Mouse (Mus musculus): ENCODE data around the gene Ptpn6. TPM values are rescaled to one million over a fixed set of nuclear protein-coding genes. Genes with fewer than 3 reads are reported as not detected.

The Ptpn6 gene
- total RNA-seq, 4 experiments from 2014 or later: 2.3 to 15.0 (median 7.9) TPM

Small RNA genes within 50 kb of the gene (microRNA-seq; reads per million reads assigned to microRNA genes)
- gene Mir141 (2.9 to 10.4 reads per million in 2 experiments), gene Mir200c (47.2 to 64.3 reads per million in 2 experiments)

Other genes starting within 250 kb of the Ptpn6 start
- gene C1rl, start 245.6 kb downstream of the Ptpn6 start, total RNA-seq (2022): under 1 TPM; 0.19 to 0.49 (median 0.45) TPM
- gene C1ra, start 226.3 kb downstream of the Ptpn6 start, total RNA-seq (2022): 1 to 10 TPM; 1.7 to 2.2 (median 1.9) TPM
- 1 to 10 TPM in 3 of 4 experiments, under 1 TPM in 1; 0.93 to 3.0 (median 1.2) TPM for gene C1s1, start 196.4 kb downstream of the Ptpn6 start, total RNA-seq (2022)
- not detected for gene C1rb, start 168.4 kb downstream of the Ptpn6 start, total RNA-seq (2022)
- under 1 TPM in 3 of 4 experiments, not detected in 1; 0.22 to 0.23 (median 0.23) TPM for gene C1s2, start 102.6 kb downstream of the Ptpn6 start, total RNA-seq (2022)
- 10 to 100 TPM; 22.6 to 34.6 (median 26.1) TPM for gene Lpcat3, start 75.7 kb downstream of the Ptpn6 start, total RNA-seq (2022)
- 10 to 100 TPM; 41.0 to 48.1 (median 43.4) TPM for gene Emg1, start 26.5 kb downstream of the Ptpn6 start, total RNA-seq (2022)
- gene Phb2, start 26.4 kb downstream of the Ptpn6 start, total RNA-seq (2022): 100 to 1,000 TPM; 111 to 126 (median 116) TPM
- gene Grcc10, start 2.7 kb upstream of the Ptpn6 start, total RNA-seq (2022): 100 to 1,000 TPM; 301 to 323 (median 310) TPM
- not detected for gene Gm45234, start 17.3 kb upstream of the Ptpn6 start, total RNA-seq (2022)
- gene Atn1, start 17.8 kb upstream of the Ptpn6 start, total RNA-seq (2022): 100 to 1,000 TPM; 146 to 166 (median 159) TPM
- gene Eno2, start 31.0 kb upstream of the Ptpn6 start, total RNA-seq (2022): 1,000 to 10,000 TPM; 1,117 to 1,267 (median 1,165) TPM
- gene Lrrc23, start 41.0 kb upstream of the Ptpn6 start, total RNA-seq (2022): 1 to 10 TPM; 2.3 to 3.4 (median 2.7) TPM
- gene Spsb2, start 69.9 kb upstream of the Ptpn6 start, total RNA-seq (2022): 1 to 10 TPM; 4.0 to 5.8 (median 5.0) TPM
- gene Tpi1, start 75.6 kb upstream of the Ptpn6 start, total RNA-seq (2022): 100 to 1,000 TPM; 794 to 847 (median 813) TPM
- gene Usp5, start 90.8 kb upstream of the Ptpn6 start, total RNA-seq (2022): 100 to 1,000 TPM; 200 to 215 (median 204) TPM
- gene Cdca3, start 90.8 kb upstream of the Ptpn6 start, total RNA-seq (2022): 1 to 10 TPM in 1 of 4 experiments, under 1 TPM in 3; 0.49 to 1.0 (median 0.80) TPM
- gene Gnb3, start 101.6 kb upstream of the Ptpn6 start, total RNA-seq (2022): under 1 TPM in 3 of 4 experiments, not detected in 1; 0.20 to 0.87 (median 0.53) TPM
- 10 to 100 TPM; 18.5 to 25.6 (median 20.6) TPM for gene P3h3, start 119.0 kb upstream of the Ptpn6 start, total RNA-seq (2022)
- gene Gpr162, start 125.3 kb upstream of the Ptpn6 start, total RNA-seq (2022): 100 to 1,000 TPM; 202 to 224 (median 204) TPM
- 10 to 100 TPM; 13.4 to 17.2 (median 15.9) TPM for gene Cd4, start 149.5 kb upstream of the Ptpn6 start, total RNA-seq (2022)
- 10 to 100 TPM in 2 of 4 experiments, 1 to 10 TPM in 2; 2.4 to 12.6 (median 6.8) TPM for gene Lag3, start 173.0 kb upstream of the Ptpn6 start, total RNA-seq (2022)
- gene Ptms, start 181.4 kb upstream of the Ptpn6 start, total RNA-seq (2022): 100 to 1,000 TPM; 915 to 964 (median 945) TPM
- 100 to 1,000 TPM; 578 to 635 (median 620) TPM for gene Mlf2, start 192.7 kb upstream of the Ptpn6 start, total RNA-seq (2022)
- gene Cops7a, start 226.8 kb upstream of the Ptpn6 start, total RNA-seq (2022): 100 to 1,000 TPM; 154 to 177 (median 165) TPM